Mouse (Mus musculus): ENCODE measurements around the gene Cyp2d12.

- TF ChIP-seq CTCF (IDR thresholded peaks at IDR 0.05; ENCODE audit: borderline replicate concordance, insufficient read depth, low read length) (no peak), POLR2A (IDR thresholded peaks at IDR 0.05; ENCODE audit: low read depth, low read length) (no peak)
These were observed 24.2 kb downstream of the Cyp2d12 start for GRCm38 (mm10) chr15:82579071-82579470.
